ENCODE assay signal across 7 mouse cellular contexts in the genomic region with DNA sequence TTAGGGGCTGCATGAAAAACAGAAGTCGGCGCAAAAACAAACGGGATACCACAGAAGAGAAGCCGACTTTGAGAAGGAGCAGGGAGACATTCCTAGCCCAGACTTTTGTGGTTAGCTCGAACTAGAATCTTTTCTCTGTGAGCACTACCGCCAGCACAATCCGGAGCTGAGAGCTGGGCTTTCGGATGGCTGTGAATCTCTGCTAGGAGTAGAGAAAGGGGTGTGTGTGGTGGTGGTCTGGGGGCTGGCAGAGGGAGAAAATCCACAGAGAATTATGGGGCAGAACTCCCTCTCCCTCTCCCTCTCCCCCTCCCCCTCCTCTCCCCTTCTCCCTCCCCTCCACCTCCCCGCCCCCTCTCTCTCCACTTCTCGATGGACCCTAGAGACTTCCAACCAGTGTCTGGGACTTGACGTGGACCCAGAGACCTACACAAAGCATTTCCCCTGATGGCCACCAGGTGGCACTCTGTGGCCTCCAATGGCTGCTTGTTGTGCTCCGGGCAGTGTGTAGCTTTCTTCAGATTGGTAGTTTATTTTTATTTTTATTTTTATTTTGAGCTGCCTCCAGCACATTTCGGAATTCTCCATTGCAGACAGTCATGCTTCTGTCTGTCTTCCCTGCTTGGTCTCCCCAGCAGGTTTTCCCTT. TPM values are rescaled to one million over a fixed set of nuclear protein-coding genes. Genes with fewer than 3 reads are reported as not detected.
A peak's percentile ranks its signal among the peaks of the same experiment; 100 is the strongest.
DNase-seq lines count a peak whose midpoint lies in the region; ATAC-seq lines count a peak whose summit lies in the region.

No protein-coding gene starts in this region.

- DNase-seq in R1 (ENCODE audit: low read depth, low spot score): peak; percentile 84
- peak; percentile 77 for DNase-seq in cerebellum, adult 8-10 months
- DNase-seq in left cerebral cortex, adult 8-10 months (ENCODE audit: low spot score in 2 of 2): peak; percentile 57 to 77
- peak; percentile 90 for DNase-seq in midbrain, embryonic 14.5 days
- DNase-seq in spleen, adult 12 weeks (ENCODE audit: low spot score): peak; percentile 19

- no peaks in the 10 kb centered on the region for H3K27me3 ChIP-seq in hindbrain, embryonic 15.5 days
- no peaks in the 10 kb centered on the region for H3K27me3 ChIP-seq in midbrain, embryonic 14.5 days (ENCODE audit: control insufficient read depth, insufficient read depth, low read length)

- WGBS in hindbrain, embryonic 15.5 days: 39% methylated on average over 11 of the region's 13 CpGs
- 39% methylated on average over 12 of the region's 13 CpGs for WGBS in midbrain, embryonic 14.5 days

- H3K4me3 ChIP-seq in hindbrain, embryonic 15.5 days: no peak overlapping the region
- no peak overlapping the region for H3K4me3 ChIP-seq in midbrain, embryonic 14.5 days (replicated peaks; ENCODE audit: low read depth, low read length)

- no peak overlapping the region for H3K9ac ChIP-seq in hindbrain, embryonic 15.5 days
- no peak overlapping the region for H3K9ac ChIP-seq in midbrain, embryonic 14.5 days (replicated peaks; ENCODE audit: low read length)

- peak; percentile 47; the same call in 1 of the 2 replicates for ATAC-seq in frontal cortex, adult (ENCODE audit: low TSS enrichment)
- ATAC-seq in hindbrain, embryonic 15.5 days (ENCODE audit: low FRiP score, low read depth): peak; percentile 81
- ATAC-seq in midbrain, embryonic 14.5 days (ENCODE audit: low FRiP score, low TSS enrichment): no peak

- H3K4me1 ChIP-seq in hindbrain, embryonic 15.5 days (replicated peaks): peaks cover 3% of the 10 kb centered on the region; the same call in 1 of the 2 replicates
- no peaks in the 10 kb centered on the region for H3K4me1 ChIP-seq in midbrain, embryonic 14.5 days (ENCODE audit: control insufficient read depth, insufficient read depth, low read length)

- H3K27ac ChIP-seq in hindbrain, embryonic 15.5 days (replicated peaks): no peak overlapping the region
- no peak overlapping the region for H3K27ac ChIP-seq in midbrain, embryonic 14.5 days (replicated peaks; ENCODE audit: low read depth, low read length)

- no peaks in the 10 kb centered on the region for H3K36me3 ChIP-seq in hindbrain, embryonic 15.5 days
- H3K36me3 ChIP-seq in midbrain, embryonic 14.5 days (ENCODE audit: control insufficient read depth, insufficient read depth, low read length): no peaks in the 10 kb centered on the region

- no peaks in the 10 kb centered on the region for H3K9me3 ChIP-seq in hindbrain, embryonic 15.5 days
- H3K9me3 ChIP-seq in midbrain, embryonic 14.5 days (ENCODE audit: control insufficient read depth, low read length): no peaks in the 10 kb centered on the region

- H3K4me2 ChIP-seq in hindbrain, embryonic 15.5 days: no peak overlapping the region
- no peak overlapping the region for H3K4me2 ChIP-seq in midbrain, embryonic 14.5 days (ENCODE audit: low read length)

RNA-seq across cellular contexts. Expression of a gene that starts 20.5 kb away (rescaled TPM):
- polyA plus RNA-seq in hindbrain, embryonic 15.5 days (2015; fragmentation: Nextera tagmentation; extraction: Ambion mirVana): 501 and 511 TPM in 2 replicates
- 100 to 1,000 TPM; 256 to 275 (median 265) TPM for total RNA-seq in left cerebral cortex, adult 8-10 months (2022)
- 528 and 574 TPM in 2 replicates for polyA plus RNA-seq in midbrain, embryonic 14.5 days (2014; fragmentation: Nextera tagmentation; extraction: Ambion mirVana)

Comparison
In these comparisons a context has a peak if more than half of its experiments do, and no peak if none do; other contexts are left out.
1. DNase-seq: peak in every context shown above with its lines; median percentile 90 in midbrain, embryonic 14.5 days; 84 in R1; 77 in cerebellum, adult 8-10 months; 67 in left cerebral cortex, adult 8-10 months; 19 in spleen, adult 12 weeks.